In the genomic region with DNA sequence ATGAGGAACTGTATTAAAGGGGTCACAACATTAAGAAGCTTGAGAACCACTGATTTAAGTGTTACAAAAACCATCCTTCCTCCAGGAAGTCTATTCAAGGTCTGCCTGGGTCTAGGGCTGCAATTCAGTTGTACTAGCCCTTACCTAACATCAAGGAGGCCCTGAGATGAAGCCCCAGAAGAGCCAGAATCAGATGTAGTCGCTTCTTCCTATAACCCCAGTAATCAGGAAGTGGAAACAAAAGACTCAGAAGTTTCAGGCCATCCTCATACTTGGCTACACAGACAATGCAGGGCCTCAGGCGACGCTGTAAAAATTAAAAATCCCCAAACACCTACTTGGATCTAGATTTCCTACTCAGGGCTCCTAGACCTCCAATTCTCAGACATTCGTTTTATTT, we compare ENCODE assay signal across 19 mouse cellular contexts. TPM values are rescaled to one million over a fixed set of nuclear protein-coding genes. Genes with fewer than 3 reads are reported as not detected.
A peak's percentile ranks its signal among the peaks of the same experiment; 100 is the strongest.
DNase-seq lines count a peak whose midpoint lies in the region; TF ChIP-seq lines count a peak whose summit lies in the region.
"Had no signal": no experiment of that assay in that cellular context is flagged by ENCODE, and none has a peak within 500 bp of the region (broad histone marks: within the 10 kb centered on the region; RNA-seq: fewer than 3 reads in every experiment).

No protein-coding gene starts in this region.

- H3K27ac ChIP-seq in spleen, adult 2 months (ENCODE audit: insufficient read depth, low read length) = peak overlapping the region; percentile 67; the same call in 1 of the 2 replicates
- no peak overlapping the region; the same call in 1 of the 2 replicates for H3K27ac ChIP-seq in CH12.LX (ENCODE audit: insufficient read depth, low read depth)
- H3K27ac ChIP-seq: embryonic facial prominence, embryonic 10.5 days; forebrain, embryonic 13.5 days; heart, embryonic 13.5 days; hindbrain, embryonic 13.5 days; hindbrain, postnatal 0 days had no signal

- no peak for TF ChIP-seq RAD21 in CH12.LX (IDR thresholded peaks at IDR 0.05; ENCODE audit: low read depth, low read length)

- no peak for DNase-seq in spleen, adult 2 months (ENCODE audit: low read depth in 1 of 2, low spot score in 2 of 2)
- DNase-seq in spleen, adult 18-20 months = no peak
- no peak for DNase-seq in CH12.LX (ENCODE audit: extremely low read depth)
- peak; percentile 78 for DNase-seq in induced T-regulatory cell, adult 2 months (ENCODE audit: low read depth)
- peak; percentile 71 for DNase-seq in naive thymus-derived CD4-positive, alpha-beta T cell, adult 2 months (ENCODE audit: low read depth)
- no peak for DNase-seq in lung, postnatal 10 days
- DNase-seq in adrenal gland, postnatal 14 days = no peak
- DNase-seq: adrenal gland, postnatal 25 days; cerebellum, adult 2 months; cerebellum, postnatal 10 days; forebrain, postnatal 0 days; gastrocnemius, postnatal 14 days; heart, postnatal 4 days had no signal

- peaks cover 46% of the 10 kb centered on the region for H3K4me1 ChIP-seq in spleen, adult 2 months (ENCODE audit: control insufficient read depth, insufficient read depth, insufficient read length)
- H3K4me1 ChIP-seq in CH12.LX (ENCODE audit: control insufficient read depth in 1 of 2, insufficient read depth in 2 of 2) = peaks cover 3 to 70% of the 10 kb centered on the region in 2 experiments; a peak in 2 of 4 replicates

- TF ChIP-seq POLR2A in spleen, adult 2 months (IDR thresholded peaks at IDR 0.05; ENCODE audit: low read depth, low read length) = no peak
- TF ChIP-seq POLR2A in CH12.LX (IDR thresholded peaks at IDR 0.05; ENCODE audit: low read depth, low read length) = no peak

- 37% methylated on average over 4 of the region's 4 CpGs for WGBS in spleen, adult 2 months

- no peaks in the 10 kb centered on the region for H3K27me3 ChIP-seq in spleen, adult 2 months (ENCODE audit: control insufficient read depth, insufficient read depth, low read length)
- H3K27me3 ChIP-seq in CH12.LX (replicated peaks) = no peaks in the 10 kb centered on the region
- H3K27me3 ChIP-seq: forebrain, embryonic 13.5 days; heart, embryonic 13.5 days; hindbrain, embryonic 13.5 days; Patski had no signal

- H3K79me2 ChIP-seq in CH12.LX (replicated peaks; ENCODE audit: control insufficient read depth, extremely low read depth, insufficient read depth, poor library complexity, severe bottlenecking) = peaks cover 63% of the 10 kb centered on the region

- peak; percentile 15; the same call in 1 of the 2 replicates for TF ChIP-seq EP300 in CH12.LX (IDR thresholded peaks at IDR 0.05; ENCODE audit: low read length)

- H3K9ac ChIP-seq in CH12.LX (ENCODE audit: insufficient read depth, low read depth) = peak overlapping the region; percentile 30
- H3K9ac ChIP-seq: forebrain, embryonic 13.5 days; forebrain, postnatal 0 days; heart, embryonic 13.5 days; hindbrain, embryonic 13.5 days had no signal

- dilution Hi-C loops in CH12.LX (cut with MboI; ENCODE audit: extremely low pct_ligation_motif_present, extremely low pct_unique_long_range_greater_than_20kb, low sequenced_read_pairs) = no loop called here

- TF ChIP-seq CTCF in spleen, adult 2 months (IDR thresholded peaks at IDR 0.05; ENCODE audit: extremely low read depth, insufficient read depth, insufficient read length, insufficient replicate concordance) = no peak
- no peak for TF ChIP-seq CTCF in CH12.LX (conservative IDR thresholded peaks at IDR 0.05 in 1 of 2, IDR thresholded peaks at IDR 0.05 in 1 of 2; ENCODE audit: low read depth in 2 of 2, low read length in 2 of 2)

- in situ Hi-C loops in CH12.LX (cut with MboI; ENCODE audit: low pct_ligation_motif_present, low pct_unique_long_range_greater_than_20kb, low sequenced_read_pairs) = loop anchor here (10.0 kb wide), 1 partner anchor 137 kb away; a partner anchor contains a TSS

- no peaks in the 10 kb centered on the region for H3K9me3 ChIP-seq in CH12.LX (replicated peaks; ENCODE audit: low read length)
- H3K9me3 ChIP-seq: embryonic facial prominence, embryonic 10.5 days; forebrain, embryonic 13.5 days; heart, embryonic 13.5 days; hindbrain, embryonic 13.5 days had no signal

- H3K4me3 ChIP-seq in spleen, adult 2 months (ENCODE audit: extremely low read depth, insufficient read depth, insufficient read length) = no peak overlapping the region
- no peak overlapping the region for H3K4me3 ChIP-seq in CH12.LX (replicated peaks in 1 of 3; ENCODE audit: low read depth in 2 of 3, low read length in 2 of 3, poor library complexity in 1 of 3)
- H3K4me3 ChIP-seq: embryonic facial prominence, embryonic 10.5 days; forebrain, embryonic 13.5 days; heart, embryonic 13.5 days; hindbrain, embryonic 13.5 days had no signal

- H3K36me3 ChIP-seq in spleen, adult 2 months (ENCODE audit: control insufficient read depth, insufficient read depth, low read length) = peaks cover 9% of the 10 kb centered on the region
- peaks cover 2 to 29% of the 10 kb centered on the region in 2 experiments for H3K36me3 ChIP-seq in CH12.LX (replicated peaks in 1 of 2; ENCODE audit: control insufficient read depth in 1 of 2, insufficient read depth in 1 of 2, low read length in 1 of 2)
- H3K36me3 ChIP-seq: embryonic facial prominence, embryonic 10.5 days; heart, embryonic 13.5 days; hindbrain, embryonic 13.5 days had no signal

- H3K4me2 ChIP-seq in CH12.LX (ENCODE audit: insufficient read depth, low read depth, poor library complexity, severe bottlenecking) = peak overlapping the region; percentile 68
- H3K4me2 ChIP-seq: forebrain, embryonic 13.5 days; heart, embryonic 13.5 days; hindbrain, embryonic 13.5 days had no signal

TF ChIP-seq in CH12.LX, 34 proteins besides CTCF, POLR2A, EP300 and RAD21:
- TF ChIP-seq USF2 (conservative IDR thresholded peaks at IDR 0.05; ENCODE audit: low read depth, low read length) = no peak
- TF ChIP-seq ZKSCAN1 (IDR thresholded peaks at IDR 0.05; ENCODE audit: borderline replicate concordance, low read depth, low read length) = no peak
- no peak for TF ChIP-seq SMC3 (IDR thresholded peaks at IDR 0.05; ENCODE audit: low read depth, low read length)
- TF ChIP-seq KAT2A (IDR thresholded peaks at IDR 0.05; ENCODE audit: insufficient replicate concordance, low read length) = no peak
- TF ChIP-seq NELFE (IDR thresholded peaks at IDR 0.05; ENCODE audit: low read depth, low read length) = no peak
- TF ChIP-seq HCFC1 (IDR thresholded peaks at IDR 0.05; ENCODE audit: low read depth, low read length) = no peak
- TF ChIP-seq GABPA (IDR thresholded peaks at IDR 0.05; ENCODE audit: insufficient replicate concordance, low read depth, low read length) = no peak
- no peak for TF ChIP-seq ETS1 (conservative IDR thresholded peaks at IDR 0.05; ENCODE audit: low read depth, low read length)
- TF ChIP-seq MAZ (IDR thresholded peaks at IDR 0.05; ENCODE audit: low read depth, low read length) = no peak
- 0 out of 2 replicates have a peak, but pooled peaks have one; percentile 17 for TF ChIP-seq MAX (IDR thresholded peaks at IDR 0.05; ENCODE audit: low read length)
- no peak for TF ChIP-seq CHD2 (IDR thresholded peaks at IDR 0.05; ENCODE audit: low read length)
- TF ChIP-seq ELF1 (IDR thresholded peaks at IDR 0.05; ENCODE audit: low read depth, low read length) = peak; percentile 63
- TF ChIP-seq MYC (IDR thresholded peaks at IDR 0.05; ENCODE audit: low read depth, low read length) = no peak
- TF ChIP-seq TCF12 (IDR thresholded peaks at IDR 0.05; ENCODE audit: low read depth, low read length) = no peak
- TF ChIP-seq RCOR1 (conservative IDR thresholded peaks at IDR 0.05; ENCODE audit: low read depth, low read length) = no peak
- TF ChIP-seq CHD1 (IDR thresholded peaks at IDR 0.05; ENCODE audit: low read depth, low read length) = no peak
- TF ChIP-seq ZC3H11A (IDR thresholded peaks at IDR 0.05; ENCODE audit: low read depth, low read length) = no peak

RNA-seq across cellular contexts. Expression of a gene that starts 37.8 kb away (rescaled TPM):
- 239 and 294 TPM in 2 replicates for polyA plus RNA-seq in spleen, adult 2 months (2012; rRNA removed)
- 120 and 121 TPM in 2 replicates for total RNA-seq in CH12.LX (2012; rRNA removed)
- 211 and 250 TPM in 2 replicates for total RNA-seq in CH12.LX (2014; rRNA removed)
- 136 and 146 TPM in 2 replicates for polyA plus RNA-seq in CH12.LX (2012; ENCODE audit: insufficient read length, low read depth)
- 7.1 and 55.2 TPM in 2 replicates for total RNA-seq in adrenal gland, postnatal 14 days (2021)

Comparison
In these comparisons a context has a peak if more than half of its experiments do, and no peak if none do; other contexts are left out.
1. DNase-seq: peak in induced T-regulatory cell, adult 2 months (single experiment) and naive thymus-derived CD4-positive, alpha-beta T cell, adult 2 months (single experiment); none in spleen, adult 2 months (0 of 2), spleen, adult 18-20 months (0 of 2), CH12.LX (single experiment), lung, postnatal 10 days (single experiment) and adrenal gland, postnatal 14 days (single experiment).